Mouse (Mus musculus) cerebellum, adult 2 months (tissue): Measurements from ENCODE around the gene H3f3b.

Experiments used
- CTCF ChIP-seq: fragments of 200-500 bp; IDR thresholded peaks from 2 replicates; pipeline ENCODE4 v1.5.1; 2011; ENCODE audit warnings: low read depth, mild to moderate bottlenecking, control low read depth, low read length, moderate library complexity, borderline replicate concordance; ENCODE audit not compliant: insufficient read depth
- POLR2A ChIP-seq: fragments of 200-500 bp; IDR thresholded peaks from 2 replicates; pipeline ENCODE4 v1.6.1; 2011; ENCODE audit warnings: low read length, control low read depth, borderline replicate concordance; ENCODE audit not compliant: insufficient read depth

DNA sequence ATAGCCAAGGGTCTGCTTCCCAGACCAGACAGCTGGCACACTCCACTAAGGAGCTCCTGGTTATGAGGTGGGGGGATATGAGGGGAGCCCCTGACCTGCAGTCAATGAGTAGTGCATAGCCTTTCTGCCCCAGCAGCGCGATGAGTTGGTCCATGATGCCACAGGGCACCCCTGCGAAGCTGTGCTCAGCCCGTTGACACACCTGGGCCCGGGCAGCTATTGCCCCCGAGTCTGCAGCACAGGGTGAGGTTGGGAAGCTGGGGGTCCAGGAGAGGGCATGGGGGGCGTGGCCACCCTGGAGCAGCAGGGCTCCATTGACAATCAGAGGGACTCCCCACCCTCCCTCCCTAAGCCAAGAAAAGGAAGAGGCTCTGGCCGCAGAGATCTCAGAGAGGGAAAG, 17.6 kb downstream of the H3f3b start:
- TF ChIP-seq CTCF = no peak
- no peak for TF ChIP-seq POLR2A
